In genomic region chr4:120528171-120528570, GRCm38 (mm10) we compare ENCODE assay signal across 27 mouse cellular contexts. TPM values are rescaled to one million over a fixed set of nuclear protein-coding genes. Genes with fewer than 3 reads are reported as not detected.
"Had no signal": no experiment of that assay in that cellular context is flagged by ENCODE, and none has a peak within 500 bp of the region (broad histone marks: within the 10 kb centered on the region; RNA-seq: fewer than 3 reads in every experiment).

No protein-coding gene starts in this region.

- ATAC-seq: midbrain, embryonic 13.5 days; midbrain, embryonic 16.5 days had no signal

- H3K27me3 ChIP-seq: liver, embryonic 13.5 days; midbrain, embryonic 13.5 days; neural tube, embryonic 13.5 days; stomach, embryonic 15.5 days had no signal

- H3K4me3 ChIP-seq: left cerebral cortex, adult 2 months; liver, embryonic 13.5 days; midbrain, embryonic 10.5 days; midbrain, embryonic 13.5 days; myocyte; neural tube, embryonic 13.5 days; stomach, embryonic 15.5 days had no signal

- DNase-seq: kidney, postnatal 25 days; layer of hippocampus, postnatal 36 days; liver, embryonic 13.5 days; lung, adult 2 months; lung, postnatal 14 days; lung, postnatal 4 days; retina, postnatal 1 day; right cerebral cortex, postnatal 25 days; spleen, adult 18-20 months; thymus, adult 2 months; thymus, postnatal 14 days; thymus, postnatal 4 days had no signal

- H3K9me3 ChIP-seq: liver, embryonic 13.5 days; midbrain, embryonic 10.5 days; midbrain, embryonic 13.5 days; neural tube, embryonic 13.5 days; stomach, embryonic 15.5 days had no signal

- H3K4me1 ChIP-seq: liver, embryonic 13.5 days; midbrain, embryonic 10.5 days; midbrain, embryonic 13.5 days; neural tube, embryonic 13.5 days; stomach, embryonic 15.5 days had no signal

- H3K27ac ChIP-seq: kidney, postnatal 0 days; left cerebral cortex, adult 2 months; liver, embryonic 13.5 days; midbrain, embryonic 10.5 days; midbrain, embryonic 13.5 days; neural tube, embryonic 13.5 days; stomach, embryonic 15.5 days had no signal

RNA-seq across cellular contexts. Expression of gene Slfnl1, which starts 3.9 kb away (rescaled TPM):
- total RNA-seq: left cerebral cortex, postnatal 36 days; liver, adult 2 months; megakaryocyte progenitor cell, adult 5-6 weeks had no signal
- polyA plus RNA-seq: kidney, embryonic 14.5 days; kidney, postnatal 0 days; limb, embryonic 11.5 days; liver, embryonic 13.5 days; liver, embryonic 16.5 days; lung, embryonic 16.5 days; midbrain, embryonic 10.5 days; midbrain, embryonic 13.5 days; midbrain, embryonic 16.5 days; myocyte; neural tube, embryonic 13.5 days; stomach, embryonic 15.5 days had no signal
